Mouse (Mus musculus) heart, embryonic 15.5 days (tissue): ENCODE data around the gene Prph. TPM values are rescaled to one million over a fixed set of nuclear protein-coding genes. Genes with fewer than 3 reads are reported as not detected.

Experiments used
- ATAC-seq: fragments of 200-750 bp; cut with Nextera tagmentation; replicated peaks from 2 replicates; pipeline ENCODE4 v1.8.0; 2017; ENCODE audit warnings: low read depth, moderate TSS enrichment; ENCODE audit not compliant: insufficient number of reproducible peaks, insufficient read depth, low FRiP score
- H3K27ac ChIP-seq: fragments of 300-500 bp; sonication (generic); 2 replicates; pipeline ENCODE4 v1.5.1; 2015; ENCODE audit warnings: mild to moderate bottlenecking, inconsistent platforms
- H3K27me3 ChIP-seq: fragments of 300-500 bp; sonication (generic); 2 replicates; pipeline ENCODE4 v1.6.1; 2015; ENCODE audit warnings: inconsistent platforms
- H3K36me3 ChIP-seq: fragments of 300-500 bp; sonication (generic); 2 replicates; pipeline ENCODE4 v1.6.1; 2015; ENCODE audit warnings: mild to moderate bottlenecking, inconsistent platforms
- H3K4me1 ChIP-seq: fragments of 300-500 bp; sonication (generic); replicated peaks from 2 replicates; pipeline ENCODE4 v1.6.1; 2015; ENCODE audit warnings: inconsistent platforms
- H3K4me2 ChIP-seq: fragments of 300-500 bp; sonication (generic); 2 replicates; pipeline ENCODE4 v1.6.1; 2015; ENCODE audit warnings: inconsistent platforms, mild to moderate bottlenecking, moderate library complexity
- H3K4me3 ChIP-seq: fragments of 300-500 bp; sonication (generic); 2 replicates; pipeline ENCODE4 v1.5.1; 2015; ENCODE audit warnings: mild to moderate bottlenecking, inconsistent platforms
- H3K9ac ChIP-seq: fragments of 300-500 bp; sonication (generic); 2 replicates; pipeline ENCODE4 v1.6.1; 2015; ENCODE audit warnings: mild to moderate bottlenecking, inconsistent platforms
- H3K9me3 ChIP-seq: fragments of 300-500 bp; sonication (generic); replicated peaks from 2 replicates; pipeline ENCODE4 v1.6.1; 2016; ENCODE audit warnings: inconsistent platforms
- WGBS: fragments of 180-500 bp; shearing (Covaris S2); methylation state at CpG from one replicate; pipeline ENCODE4 v1.1.7; 2015; ENCODE audit warnings: mixed read lengths; 5-methylcytosine and 5-hydroxymethylcytosine counted together
- polyA plus RNA-seq: library from polyadenylated mRNA; unstranded; fragments of >200 nt; fragmentation: Nextera tagmentation; extraction: Ambion mirVana; gene quantifications from 2 replicates; pipeline ENCODE4 v1.2.1, GENCODE M21; 2015

The Prph gene
- polyA plus RNA-seq, 1 experiment from 2014 or later: 1.1 TPM

DNA sequence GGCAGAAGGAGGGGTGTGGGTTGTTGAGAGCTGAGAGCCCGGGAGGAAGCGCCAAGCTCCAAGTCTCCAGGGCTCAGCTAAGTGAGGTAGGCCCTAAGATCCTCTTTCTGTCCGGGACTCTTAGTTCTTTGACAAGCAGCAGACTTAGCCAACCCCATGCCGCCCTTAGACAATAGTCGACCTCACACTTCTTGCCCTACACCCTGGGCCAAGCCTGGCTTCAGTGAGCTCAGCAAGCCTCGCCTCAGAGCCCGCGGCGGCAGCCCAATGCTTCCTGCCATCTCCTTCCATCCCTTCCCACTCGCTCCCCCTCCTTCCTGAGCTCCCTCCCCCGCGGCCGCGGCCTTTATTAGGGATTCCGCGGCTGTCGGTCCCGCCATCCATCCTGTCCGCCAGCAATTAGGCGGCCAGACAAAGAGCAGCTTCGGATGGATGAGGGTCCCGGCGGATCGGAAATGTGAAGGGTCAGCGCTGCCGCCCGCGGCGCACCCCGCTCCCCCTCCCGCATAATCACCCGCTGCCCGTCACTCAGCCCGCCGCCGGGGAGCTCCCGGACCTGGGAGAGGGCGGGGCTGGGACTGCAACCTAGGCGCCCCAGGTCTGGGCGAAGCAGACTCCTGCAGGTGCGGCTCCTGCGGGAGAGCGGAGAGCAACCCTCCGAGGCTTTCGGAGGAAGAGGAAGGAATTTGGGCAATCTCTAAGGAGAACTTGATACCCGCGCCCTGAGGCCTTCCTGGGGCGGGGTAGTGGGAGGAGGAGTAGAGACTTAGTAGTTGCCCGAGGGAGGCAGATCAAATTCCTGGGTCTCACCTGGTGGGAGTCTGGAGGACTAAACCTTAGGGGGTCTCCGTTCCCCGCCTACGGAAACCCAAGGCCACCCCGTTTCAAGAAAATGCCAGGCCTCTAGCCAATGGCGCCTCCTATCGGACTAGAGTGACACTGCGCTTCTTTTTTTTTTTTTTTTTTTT is 38.6 kb downstream of the Prph start:
- Histone ChIP-seq H3K4me1 (peaks cover 46% of the 10 kb centered on the region), H3K27ac (no peak overlapping the region), H3K9me3 (no peaks in the 10 kb centered on the region), H3K27me3 (peaks cover 96% of the 10 kb centered on the region), H3K4me2 (peak overlapping the region; percentile 93), H3K9ac (peak overlapping the region; percentile 47; the same call in 1 of the 2 replicates), H3K4me3 (peak overlapping the region; percentile 52), H3K36me3 (no peaks in the 10 kb centered on the region)
- 3% methylated on average over 56 of the region's 56 CpGs for WGBS
- no peak for ATAC-seq

DNA sequence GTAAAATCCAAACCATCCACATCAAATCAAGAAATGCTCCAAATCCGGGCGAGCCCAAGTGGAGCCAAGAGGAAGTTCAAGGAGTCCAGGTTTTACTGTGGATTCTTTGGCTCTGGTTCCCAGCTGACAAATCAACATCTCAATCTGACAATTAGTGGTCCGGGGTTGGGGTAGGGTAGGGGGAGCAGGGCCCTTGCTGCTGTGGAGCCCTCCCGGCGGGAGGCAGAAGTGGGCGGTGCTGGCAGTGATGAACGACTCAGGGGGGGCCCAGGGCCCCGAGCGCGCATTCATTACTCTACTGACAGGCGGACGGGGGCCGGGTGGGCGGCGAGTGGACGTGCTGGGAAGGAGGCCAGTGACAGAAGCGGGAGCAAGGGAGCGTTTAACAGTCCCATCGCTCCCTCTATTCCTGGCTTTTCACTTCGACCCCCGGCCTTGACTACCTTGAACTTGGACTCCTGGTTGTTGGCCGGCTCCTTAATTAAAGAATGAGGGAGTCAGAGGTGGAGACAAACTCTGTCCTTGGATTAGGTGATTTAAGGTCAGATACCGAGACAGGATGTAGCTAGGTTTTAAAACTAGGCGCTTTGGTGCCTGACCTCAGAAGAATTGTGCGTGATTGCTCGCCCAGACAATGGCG is 39.8 kb downstream of the Prph start:
- H3K4me3 ChIP-seq: peak overlapping the region; percentile 6; the same call in 1 of the 2 replicates
- WGBS: 5% methylated on average over 27 of the region's 27 CpGs
- H3K4me1 ChIP-seq: peaks cover 51% of the 10 kb centered on the region
- peak overlapping the region; percentile 23 for H3K4me2 ChIP-seq
- no peak overlapping the region for H3K27ac ChIP-seq
- no peaks in the 10 kb centered on the region for H3K9me3 ChIP-seq
- ATAC-seq: no peak
- peaks cover 95% of the 10 kb centered on the region for H3K27me3 ChIP-seq
- no peak overlapping the region for H3K9ac ChIP-seq
- H3K36me3 ChIP-seq: no peaks in the 10 kb centered on the region

DNA sequence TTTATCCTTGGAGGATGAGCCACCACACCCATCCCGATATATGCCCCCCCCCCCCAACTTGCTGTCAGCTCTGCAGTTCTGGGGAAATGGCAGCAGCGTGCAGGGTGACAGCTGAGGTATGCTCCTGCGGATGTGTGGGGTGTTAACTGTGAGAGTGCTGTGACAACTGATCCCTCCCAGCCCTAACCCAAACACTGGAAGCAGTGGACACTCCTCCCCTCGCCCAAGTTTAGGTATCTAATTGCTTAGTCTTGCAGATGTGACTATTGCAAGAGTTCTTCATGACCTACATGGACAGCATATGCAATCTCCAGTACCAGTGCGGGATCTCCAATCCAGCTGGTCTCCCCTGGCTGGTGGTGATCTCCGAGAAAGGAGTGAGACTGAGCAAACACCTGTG is 40.4 kb downstream of the Prph start:
- Histone ChIP-seq H3K9me3 (no peaks in the 10 kb centered on the region), H3K4me1 (peaks cover 51% of the 10 kb centered on the region), H3K27ac (no peak overlapping the region), H3K36me3 (no peaks in the 10 kb centered on the region), H3K4me2 (no peak overlapping the region), H3K27me3 (peaks cover 95% of the 10 kb centered on the region), H3K4me3 (0 out of 2 replicates have a peak overlapping the region, but pooled peaks have one; percentile 6), H3K9ac (no peak overlapping the region)
- ATAC-seq: no peak
- WGBS: 18% methylated on average over 6 of the region's 6 CpGs

DNA sequence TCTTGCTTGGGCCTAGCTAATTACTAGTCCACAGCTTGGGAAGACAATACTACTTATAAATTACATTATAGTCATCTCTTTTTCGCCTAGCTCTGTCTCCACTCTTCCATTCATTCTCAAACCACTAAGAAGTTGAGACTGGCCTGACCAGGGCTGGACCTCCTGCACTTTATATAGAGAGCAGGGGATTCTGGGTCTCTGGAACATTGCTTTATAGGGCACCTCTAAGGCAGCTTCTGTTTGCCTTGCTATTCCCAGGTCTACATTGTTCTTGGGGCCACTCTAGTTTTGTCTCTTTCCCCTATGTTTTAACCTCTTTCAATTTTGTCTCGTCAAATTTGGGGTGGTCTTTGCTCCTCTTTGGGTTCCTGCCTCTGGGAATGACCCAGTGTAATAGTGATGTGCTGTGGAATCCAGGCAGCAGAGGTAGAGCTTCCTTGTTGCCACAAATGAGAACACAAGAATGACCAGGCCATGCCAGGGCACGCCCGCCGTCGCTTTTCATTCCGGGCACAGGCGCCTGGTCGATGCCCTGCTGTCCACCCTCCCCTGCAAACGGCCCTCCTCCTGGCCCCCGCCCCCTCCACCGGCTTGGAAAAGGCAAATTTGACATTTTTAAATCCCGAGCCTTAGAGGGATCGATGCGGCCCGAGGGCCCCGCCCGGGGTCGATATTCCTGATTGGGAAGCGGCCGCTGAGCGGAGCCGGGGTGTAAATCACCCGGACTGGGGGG is 41.3 kb downstream of the Prph start:
- H3K9ac ChIP-seq: peak overlapping the region; percentile 27; the same call in 1 of the 2 replicates
- ATAC-seq: no peak
- H3K27ac ChIP-seq: no peak overlapping the region
- peak overlapping the region; percentile 89 for H3K4me2 ChIP-seq
- WGBS: 9% methylated on average over 24 of the region's 24 CpGs
- no peaks in the 10 kb centered on the region for H3K36me3 ChIP-seq
- no peaks in the 10 kb centered on the region for H3K9me3 ChIP-seq
- peak overlapping the region; percentile 50 for H3K4me3 ChIP-seq
- peaks cover 51% of the 10 kb centered on the region for H3K4me1 ChIP-seq
- H3K27me3 ChIP-seq: peaks cover 87% of the 10 kb centered on the region

DNA sequence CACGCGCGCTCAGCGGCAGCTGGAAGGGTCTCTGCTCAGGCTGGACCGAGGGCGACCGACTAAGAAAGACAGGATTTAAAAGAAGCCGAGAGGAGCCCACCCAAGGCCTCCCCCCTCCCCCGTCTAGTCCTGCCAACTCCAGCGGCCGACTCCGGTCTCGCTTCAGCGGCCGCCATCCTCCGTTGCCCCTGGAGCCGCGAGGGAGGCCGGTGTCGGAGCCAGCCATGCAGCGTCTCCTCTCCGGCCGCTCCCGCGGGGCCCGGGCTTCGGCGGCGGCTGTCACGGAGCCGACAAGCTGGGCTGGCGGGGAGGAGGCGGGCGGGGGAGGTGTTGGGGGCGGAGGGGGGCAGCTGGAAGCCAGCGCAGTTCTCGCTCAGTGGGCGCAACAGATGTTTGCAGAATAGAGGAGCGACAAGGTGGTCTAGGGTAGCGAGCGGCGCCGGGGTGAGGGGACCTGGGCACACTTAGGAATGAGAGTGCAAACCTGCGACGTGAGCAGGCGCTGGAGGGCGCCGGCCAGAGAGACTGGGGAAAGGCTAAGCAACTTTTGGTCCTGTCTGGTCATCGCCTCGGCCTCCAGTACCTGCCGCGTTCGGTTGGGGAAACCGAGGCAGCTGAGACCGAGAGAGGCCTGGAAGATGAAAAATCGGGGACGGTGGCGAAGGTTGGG is 42.0 kb downstream of the Prph start:
- ATAC-seq: no peak
- no peaks in the 10 kb centered on the region for H3K9me3 ChIP-seq
- H3K4me2 ChIP-seq: peak overlapping the region; percentile 89
- H3K27ac ChIP-seq: no peak overlapping the region
- WGBS: under 1% methylated on average over 53 of the region's 58 CpGs
- H3K36me3 ChIP-seq: no peaks in the 10 kb centered on the region
- peak overlapping the region; percentile 50 for H3K4me3 ChIP-seq
- H3K9ac ChIP-seq: peak overlapping the region; percentile 56
- peaks cover 79% of the 10 kb centered on the region for H3K27me3 ChIP-seq
- peaks cover 51% of the 10 kb centered on the region for H3K4me1 ChIP-seq

DNA sequence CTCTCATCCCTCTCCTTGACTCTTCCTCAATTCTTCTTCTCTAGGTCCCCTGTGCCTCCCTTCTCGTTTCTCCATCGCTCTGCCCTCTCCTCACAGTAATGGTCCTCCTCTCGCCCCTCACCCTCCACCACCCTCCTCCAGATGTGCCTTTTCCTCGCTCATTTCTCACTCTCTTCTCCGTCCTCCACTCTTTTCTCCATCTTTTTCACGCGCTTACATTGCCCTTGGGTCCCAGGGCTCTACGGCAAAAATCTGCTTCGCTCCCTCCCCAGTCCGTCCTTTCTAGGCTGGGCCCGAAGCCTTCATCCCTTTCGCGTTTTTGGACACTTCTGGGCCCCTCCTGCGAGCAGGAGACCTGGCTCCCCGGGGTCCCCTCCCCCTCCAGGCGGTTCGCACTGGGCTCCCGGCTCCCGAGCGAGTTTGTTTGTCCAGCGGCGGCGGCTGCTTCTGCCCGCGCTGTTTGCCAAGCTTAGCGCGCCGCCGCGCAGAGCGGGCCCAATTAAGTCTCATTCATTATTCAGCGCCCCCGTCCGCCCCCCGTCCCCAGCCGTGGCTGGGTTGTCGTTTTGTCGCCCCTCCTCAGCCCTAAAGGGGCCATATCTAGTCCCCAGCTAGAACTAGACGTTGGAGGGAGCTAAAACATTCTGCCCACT is 43.0 kb downstream of the Prph start:
- no peak overlapping the region for H3K27ac ChIP-seq
- peak overlapping the region; percentile 89 for H3K4me2 ChIP-seq
- no peaks in the 10 kb centered on the region for H3K36me3 ChIP-seq
- H3K9me3 ChIP-seq: no peaks in the 10 kb centered on the region
- no peak for ATAC-seq
- peak overlapping the region; percentile 56 for H3K9ac ChIP-seq
- H3K4me3 ChIP-seq: peak overlapping the region; percentile 50
- WGBS: under 1% methylated on average over 39 of the region's 39 CpGs
- peaks cover 69% of the 10 kb centered on the region for H3K27me3 ChIP-seq
- peaks cover 49% of the 10 kb centered on the region for H3K4me1 ChIP-seq

DNA sequence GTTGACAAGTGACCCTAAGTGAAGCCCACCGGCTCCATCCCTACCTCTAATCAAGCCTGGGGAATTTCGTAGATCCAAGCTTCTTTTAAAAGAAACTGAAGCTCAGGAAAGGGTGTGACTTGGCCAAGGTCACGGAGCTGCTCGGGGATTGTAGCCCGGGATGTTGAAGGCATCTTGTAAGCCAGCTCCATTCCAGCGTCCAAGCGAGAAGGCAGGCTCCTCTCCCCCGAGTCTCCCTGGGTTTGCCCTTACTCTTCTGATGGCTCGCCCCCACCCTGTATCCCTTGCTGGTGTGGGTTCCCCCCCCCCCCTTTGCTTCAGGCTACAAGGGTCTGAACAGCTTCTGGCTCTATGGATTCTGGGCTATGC is 43.5 kb downstream of the Prph start:
- Histone ChIP-seq H3K9ac (peak overlapping the region; percentile 56; the same call in 1 of the 2 replicates), H3K4me3 (peak overlapping the region; percentile 50), H3K4me1 (peaks cover 44% of the 10 kb centered on the region)

DNA sequence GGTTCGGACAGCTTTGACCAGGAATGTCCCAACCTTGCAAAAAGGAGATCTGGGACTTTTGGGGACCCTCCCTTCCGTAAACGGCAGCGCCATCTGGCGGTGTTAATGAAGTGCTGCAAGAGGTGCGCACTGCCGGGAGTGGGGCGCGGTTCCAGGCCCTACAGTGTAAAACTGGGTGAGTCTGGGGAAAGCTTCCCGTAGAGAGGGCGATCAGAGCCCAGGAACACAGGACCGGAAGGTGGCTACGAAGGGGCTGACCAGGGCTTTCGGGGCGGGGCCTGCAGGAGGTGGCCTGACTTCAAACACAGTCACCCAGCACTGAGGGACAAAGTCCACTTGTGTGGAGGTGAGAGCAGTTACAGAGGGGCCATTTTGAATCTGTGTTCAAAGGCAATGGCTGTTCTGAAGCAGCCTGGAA is 44.2 kb downstream of the Prph start:
- Histone ChIP-seq H3K27me3 (peaks cover 59% of the 10 kb centered on the region), H3K4me2 (peak overlapping the region; percentile 89), H3K4me1 (peaks cover 39% of the 10 kb centered on the region), H3K27ac (no peak overlapping the region), H3K36me3 (no peaks in the 10 kb centered on the region), H3K9me3 (no peaks in the 10 kb centered on the region), H3K9ac (no peak overlapping the region), H3K4me3 (peak overlapping the region; percentile 50)
- no peak; the same call in 1 of the 2 replicates for ATAC-seq
- 2% methylated on average over 15 of the region's 15 CpGs for WGBS

More for the DNA sequence above, 43.5 kb downstream of the Prph start:
- no peak for ATAC-seq
- H3K36me3 ChIP-seq: no peaks in the 10 kb centered on the region
- H3K9me3 ChIP-seq: no peaks in the 10 kb centered on the region
- no peak overlapping the region for H3K27ac ChIP-seq
- H3K4me2 ChIP-seq: peak overlapping the region; percentile 89
- WGBS: 7% methylated on average over 9 of the region's 9 CpGs
- peaks cover 64% of the 10 kb centered on the region for H3K27me3 ChIP-seq

DNA sequence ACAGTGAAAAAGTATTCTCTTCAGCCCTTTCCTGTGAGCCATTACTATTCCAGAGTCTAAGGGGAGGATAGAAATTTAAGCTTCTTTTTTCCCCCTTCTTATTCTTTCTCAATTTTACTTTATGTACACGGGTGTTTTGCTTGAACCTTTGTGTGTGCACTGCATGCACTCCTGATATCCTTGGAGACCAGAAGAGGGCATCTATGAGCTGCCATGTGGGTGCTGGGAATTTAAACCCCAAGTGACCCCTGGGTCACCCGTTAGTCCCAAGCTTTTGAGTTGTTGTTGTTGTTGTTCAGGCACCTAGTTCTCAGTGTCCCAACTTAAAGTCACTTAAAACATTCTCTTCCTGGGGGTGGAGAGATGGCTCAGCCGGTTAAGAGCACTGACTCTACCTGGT is 45.0 kb downstream of the Prph start:
- peaks cover 52% of the 10 kb centered on the region for H3K27me3 ChIP-seq
- no peaks in the 10 kb centered on the region for H3K9me3 ChIP-seq
- no peaks in the 10 kb centered on the region for H3K36me3 ChIP-seq
- ATAC-seq: no peak
- no peak overlapping the region for H3K4me2 ChIP-seq
- WGBS: 50% methylated on average over 3 of the region's 3 CpGs
- no peak overlapping the region for H3K4me3 ChIP-seq
- no peak overlapping the region for H3K9ac ChIP-seq
- H3K4me1 ChIP-seq: peaks cover 34% of the 10 kb centered on the region
- no peak overlapping the region for H3K27ac ChIP-seq

DNA sequence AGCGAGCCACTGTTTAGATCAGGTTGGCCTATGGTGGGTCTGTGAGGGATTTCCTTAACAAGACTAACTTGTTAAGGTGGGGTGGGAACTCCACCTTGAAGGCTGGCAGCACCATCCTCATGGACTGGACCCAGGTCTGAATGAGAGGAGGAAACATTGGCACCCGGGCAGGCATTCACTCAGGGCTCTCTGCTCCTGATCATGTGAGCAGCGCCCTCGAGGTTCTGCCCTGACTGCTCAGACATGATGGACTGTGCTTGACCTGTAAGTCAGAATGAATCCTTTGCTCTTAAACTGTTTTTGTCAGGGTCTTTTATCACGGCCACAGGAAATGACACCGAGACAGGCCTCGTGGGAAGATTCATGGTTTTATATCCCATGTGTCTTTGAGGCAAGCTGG is 50.3 kb downstream of the Prph start:
- Histone ChIP-seq H3K9me3 (no peaks in the 10 kb centered on the region), H3K4me3 (no peak overlapping the region), H3K27ac (no peak overlapping the region), H3K27me3 (peaks cover 2% of the 10 kb centered on the region; the same call in 1 of the 2 replicates), H3K9ac (no peak overlapping the region), H3K4me2 (no peak overlapping the region), H3K36me3 (no peaks in the 10 kb centered on the region), H3K4me1 (no peaks in the 10 kb centered on the region)
- WGBS: 61% methylated on average over 7 of the region's 7 CpGs
- ATAC-seq: no peak
